Mouse (Mus musculus): ENCODE data around the gene Kcnc3. TPM values are rescaled to one million over a fixed set of nuclear protein-coding genes. Genes with fewer than 3 reads are reported as not detected.

The Kcnc3 gene
- polyA plus RNA-seq, 1 experiment from 2014 or later = 0.17 TPM

GRCm38 (mm10) chr7:44636684-44637083, 46.2 kb downstream of the Kcnc3 start:
- Histone ChIP-seq H3K27me3 (peaks cover 72% of the 10 kb centered on the region), H3K9me3 (replicated peaks) (no peaks in the 10 kb centered on the region), H3K27ac (no peak overlapping the region), H3K4me2 (no peak overlapping the region), H3K36me3 (no peaks in the 10 kb centered on the region), H3K4me1 (peaks cover 11% of the 10 kb centered on the region; the same call in 1 of the 2 replicates), H3K9ac (no peak overlapping the region), H3K4me3 (replicated peaks) (no peak overlapping the region)
- no peak for ATAC-seq (replicated peaks; ENCODE audit: low FRiP score)
- 86% methylated on average over 9 of the region's 9 CpGs for WGBS

- no peak overlapping the region for H3K9ac ChIP-seq
- peak overlapping the region; percentile 49 for H3K4me2 ChIP-seq
- H3K4me3 ChIP-seq (replicated peaks) = 0 out of 2 replicates have a peak overlapping the region, but pooled peaks have one; percentile 16
- ATAC-seq (replicated peaks; ENCODE audit: low FRiP score) = peak; percentile 31; the same call in 1 of the 2 replicates
- 2% methylated on average over 16 of the region's 16 CpGs for WGBS
- H3K27me3 ChIP-seq = peaks cover 76% of the 10 kb centered on the region
- no peaks in the 10 kb centered on the region for H3K36me3 ChIP-seq
- H3K9me3 ChIP-seq (replicated peaks) = no peaks in the 10 kb centered on the region
- H3K4me1 ChIP-seq = peaks cover 11% of the 10 kb centered on the region; the same call in 1 of the 2 replicates
- H3K27ac ChIP-seq = no peak overlapping the region
Observed at GRCm38 (mm10) chr7:44638663-44639062, 48.2 kb downstream of the Kcnc3 start.

- Histone ChIP-seq H3K4me3 (replicated peaks) (peak overlapping the region; percentile 32), H3K36me3 (no peaks in the 10 kb centered on the region), H3K4me1 (peaks cover 11% of the 10 kb centered on the region; the same call in 1 of the 2 replicates), H3K9me3 (replicated peaks) (no peaks in the 10 kb centered on the region), H3K4me2 (peak overlapping the region; percentile 54), H3K9ac (no peak overlapping the region), H3K27me3 (peaks cover 91% of the 10 kb centered on the region), H3K27ac (no peak overlapping the region)
- WGBS = 8% methylated on average over 25 of the region's 25 CpGs
- no peak for ATAC-seq (replicated peaks; ENCODE audit: low FRiP score)
Observed at GRCm38 (mm10) chr7:44640843-44641605, 50.6 kb downstream of the Kcnc3 start.

GRCm38 (mm10) chr7:44641887-44642286, 51.4 kb downstream of the Kcnc3 start:
- peaks cover 11% of the 10 kb centered on the region; the same call in 1 of the 2 replicates for H3K4me1 ChIP-seq

GRCm38 (mm10) chr7:44645256-44645655, 54.8 kb downstream of the Kcnc3 start:
- H3K9ac ChIP-seq = no peak overlapping the region
- peaks cover 61% of the 10 kb centered on the region for H3K27me3 ChIP-seq
- H3K27ac ChIP-seq = no peak overlapping the region
- H3K4me3 ChIP-seq (replicated peaks) = no peak overlapping the region
- 75% methylated on average over 5 of the region's 5 CpGs for WGBS
- H3K4me1 ChIP-seq = peaks cover 6% of the 10 kb centered on the region; the same call in 1 of the 2 replicates
- H3K9me3 ChIP-seq (replicated peaks) = no peaks in the 10 kb centered on the region
- no peak for ATAC-seq (replicated peaks; ENCODE audit: low FRiP score)
- H3K36me3 ChIP-seq = no peaks in the 10 kb centered on the region
- H3K4me2 ChIP-seq = no peak overlapping the region

More at GRCm38 (mm10) chr7:44641887-44642286, 51.4 kb downstream of the Kcnc3 start:
- no peak overlapping the region for H3K4me3 ChIP-seq (replicated peaks)
- H3K4me2 ChIP-seq = no peak overlapping the region
- no peaks in the 10 kb centered on the region for H3K36me3 ChIP-seq
- ATAC-seq (replicated peaks; ENCODE audit: low FRiP score) = no peak
- H3K27ac ChIP-seq = no peak overlapping the region
- no peak overlapping the region for H3K9ac ChIP-seq
- no peaks in the 10 kb centered on the region for H3K9me3 ChIP-seq (replicated peaks)
- WGBS = 32% methylated on average over 8 of the region's 8 CpGs
- H3K27me3 ChIP-seq = peaks cover 93% of the 10 kb centered on the region

- H3K9me3 ChIP-seq (replicated peaks) = no peaks in the 10 kb centered on the region
- H3K27ac ChIP-seq = no peak overlapping the region
- no peak overlapping the region for H3K4me2 ChIP-seq
- no peak overlapping the region for H3K4me3 ChIP-seq (replicated peaks)
- ATAC-seq (replicated peaks; ENCODE audit: low FRiP score) = no peak
- H3K27me3 ChIP-seq = peaks cover 54% of the 10 kb centered on the region
- H3K36me3 ChIP-seq = no peaks in the 10 kb centered on the region
- no peak overlapping the region for H3K9ac ChIP-seq
- WGBS = 22% methylated on average over 15 of the region's 15 CpGs
- H3K4me1 ChIP-seq = peaks cover 5% of the 10 kb centered on the region; the same call in 1 of the 2 replicates
Observed at GRCm38 (mm10) chr7:44645951-44646350, 55.5 kb downstream of the Kcnc3 start.

GRCm38 (mm10) chr7:44647042-44647724, 56.7 kb downstream of the Kcnc3 start:
- 48% methylated on average over 7 of the region's 7 CpGs for WGBS

GRCm38 (mm10) chr7:44647729-44648128, 57.3 kb downstream of the Kcnc3 start:
- Histone ChIP-seq H3K27ac (no peak overlapping the region), H3K27me3 (peaks cover 38% of the 10 kb centered on the region), H3K9ac (no peak overlapping the region), H3K4me3 (replicated peaks) (no peak overlapping the region), H3K4me1 (no peaks in the 10 kb centered on the region), H3K36me3 (no peaks in the 10 kb centered on the region), H3K9me3 (replicated peaks) (no peaks in the 10 kb centered on the region), H3K4me2 (no peak overlapping the region)
- 42% methylated on average over 10 of the region's 10 CpGs for WGBS
- ATAC-seq (replicated peaks; ENCODE audit: low FRiP score) = no peak

More at GRCm38 (mm10) chr7:44647042-44647724, 56.7 kb downstream of the Kcnc3 start:
- no peaks in the 10 kb centered on the region for H3K9me3 ChIP-seq (replicated peaks)
- H3K4me3 ChIP-seq (replicated peaks) = no peak overlapping the region
- H3K36me3 ChIP-seq = no peaks in the 10 kb centered on the region
- H3K27ac ChIP-seq = no peak overlapping the region
- H3K27me3 ChIP-seq = peaks cover 41% of the 10 kb centered on the region
- no peak overlapping the region for H3K4me2 ChIP-seq
- H3K4me1 ChIP-seq = no peaks in the 10 kb centered on the region
- H3K9ac ChIP-seq = no peak overlapping the region
- no peak for ATAC-seq (replicated peaks; ENCODE audit: low FRiP score)

GRCm38 (mm10) chr7:44649094-44649610, 58.7 kb downstream of the Kcnc3 start:
- H3K27ac ChIP-seq = no peak overlapping the region
- H3K9ac ChIP-seq = no peak overlapping the region
- peaks cover 24% of the 10 kb centered on the region for H3K27me3 ChIP-seq
- H3K4me2 ChIP-seq = no peak overlapping the region
- H3K9me3 ChIP-seq (replicated peaks) = no peaks in the 10 kb centered on the region
- no peak overlapping the region for H3K4me3 ChIP-seq (replicated peaks)
- H3K4me1 ChIP-seq = no peaks in the 10 kb centered on the region
- ATAC-seq (replicated peaks; ENCODE audit: low FRiP score) = no peak
- no peaks in the 10 kb centered on the region for H3K36me3 ChIP-seq
- WGBS = 65% methylated on average over 8 of the region's 8 CpGs

- Histone ChIP-seq H3K9me3 (replicated peaks) (no peaks in the 10 kb centered on the region), H3K36me3 (no peaks in the 10 kb centered on the region), H3K4me2 (no peak overlapping the region), H3K4me3 (replicated peaks) (no peak overlapping the region), H3K4me1 (no peaks in the 10 kb centered on the region), H3K9ac (no peak overlapping the region), H3K27me3 (peaks cover 15% of the 10 kb centered on the region), H3K27ac (no peak overlapping the region)
- no peak for ATAC-seq (replicated peaks; ENCODE audit: low FRiP score)
- 9% methylated on average over 4 of the region's 4 CpGs for WGBS
Observed at GRCm38 (mm10) chr7:44649990-44650389, 59.5 kb downstream of the Kcnc3 start.

GRCm38 (mm10) chr7:44651416-44651815, 61.0 kb downstream of the Kcnc3 start:
- 70% methylated on average over 7 of the region's 7 CpGs for WGBS
- Histone ChIP-seq H3K27ac (no peak overlapping the region), H3K9me3 (replicated peaks) (no peaks in the 10 kb centered on the region), H3K9ac (no peak overlapping the region), H3K4me3 (replicated peaks) (no peak overlapping the region), H3K36me3 (no peaks in the 10 kb centered on the region), H3K4me1 (no peaks in the 10 kb centered on the region; the same call in 1 of the 2 replicates), H3K4me2 (no peak overlapping the region), H3K27me3 (peaks cover 1% of the 10 kb centered on the region; the same call in 1 of the 2 replicates)
- ATAC-seq (replicated peaks; ENCODE audit: low FRiP score) = no peak

- Histone ChIP-seq H3K27me3 (no peaks in the 10 kb centered on the region), H3K9me3 (replicated peaks) (no peaks in the 10 kb centered on the region), H3K9ac (no peak overlapping the region), H3K27ac (no peak overlapping the region), H3K4me1 (no peaks in the 10 kb centered on the region; the same call in 1 of the 2 replicates), H3K4me2 (no peak overlapping the region), H3K4me3 (replicated peaks) (no peak overlapping the region), H3K36me3 (no peaks in the 10 kb centered on the region)
- WGBS = 55% methylated on average over 8 of the region's 8 CpGs
- no peak for ATAC-seq (replicated peaks; ENCODE audit: low FRiP score)
Observed at GRCm38 (mm10) chr7:44653773-44654172, 63.3 kb downstream of the Kcnc3 start.
